Mouse (Mus musculus): ENCODE data around the gene E2f1.

Gene E2f1

GRCm38 (mm10) chr2:154549886-154550189, 19.9 kb downstream of the E2f1 start:
- no peak for DNase-seq

GRCm38 (mm10) chr2:154549127-154549885, 20.4 kb downstream of the E2f1 start:
- peak; percentile 77 to 85 for DNase-seq

- DNase-seq, result peak; percentile 41 to 57
Observed at GRCm38 (mm10) chr2:154548688-154549087, 21.0 kb downstream of the E2f1 start.

GRCm38 (mm10) chr2:154546711-154547110, 23.0 kb downstream of the E2f1 start, which contains the start of gene 1700003F12Rik:
Gene 1700003F12Rik (plus strand): TSS chr2:154547085.
- no peak for DNase-seq

GRCm38 (mm10) chr2:154543567-154544347, 25.9 kb downstream of the E2f1 start:
- no peak for DNase-seq

GRCm38 (mm10) chr2:154541630-154542029, 28.1 kb downstream of the E2f1 start:
- no peak for DNase-seq

GRCm38 (mm10) chr2:154539720-154540119, 30.0 kb downstream of the E2f1 start:
- DNase-seq, result peak in 1 of 2 experiments; percentile 61

- DNase-seq, result no peak
Observed at GRCm38 (mm10) chr2:154538710-154539109, 31.0 kb downstream of the E2f1 start.

- no peak for DNase-seq
Observed at GRCm38 (mm10) chr2:154538310-154538709, 31.4 kb downstream of the E2f1 start.

GRCm38 (mm10) chr2:154534704-154535270, 34.9 kb downstream of the E2f1 start:
- DNase-seq, result no peak

GRCm38 (mm10) chr2:154532888-154533287, 36.8 kb downstream of the E2f1 start:
- DNase-seq, result no peak

- no peak for DNase-seq
Observed at GRCm38 (mm10) chr2:154526531-154526930, 43.2 kb downstream of the E2f1 start.

GRCm38 (mm10) chr2:154525285-154525684, 44.4 kb downstream of the E2f1 start:
- no peak for DNase-seq

- DNase-seq, result no peak
Observed at GRCm38 (mm10) chr2:154522334-154522733, 47.4 kb downstream of the E2f1 start.

- no peak for DNase-seq
Observed at GRCm38 (mm10) chr2:154521449-154521848, 48.2 kb downstream of the E2f1 start.

- no peak for DNase-seq
Observed at GRCm38 (mm10) chr2:154517424-154517823, 52.3 kb downstream of the E2f1 start.

GRCm38 (mm10) chr2:154516944-154517343, 52.7 kb downstream of the E2f1 start:
- no peak for DNase-seq

- no peak for DNase-seq
Observed at GRCm38 (mm10) chr2:154510141-154510540, 59.6 kb downstream of the E2f1 start.

Data from lung, postnatal 4 days (tissue).